Mouse (Mus musculus) T-helper 17 cell (primary cell): ENCODE results near the gene Egfl7.

Source experiments
- in situ Hi-C, 2 experiments: fragments of 300-600 bp; cut with MboI, MseI; formaldehyde crosslinking; loops; 1 replicate in 1 of 2; 2 replicates in 1 of 2; pipeline ENCODE4 v1.15.1; 2025; ENCODE audit warnings: high pct_unique_total_duplicates in 2 of 2

Egfl7 gene

DNA sequence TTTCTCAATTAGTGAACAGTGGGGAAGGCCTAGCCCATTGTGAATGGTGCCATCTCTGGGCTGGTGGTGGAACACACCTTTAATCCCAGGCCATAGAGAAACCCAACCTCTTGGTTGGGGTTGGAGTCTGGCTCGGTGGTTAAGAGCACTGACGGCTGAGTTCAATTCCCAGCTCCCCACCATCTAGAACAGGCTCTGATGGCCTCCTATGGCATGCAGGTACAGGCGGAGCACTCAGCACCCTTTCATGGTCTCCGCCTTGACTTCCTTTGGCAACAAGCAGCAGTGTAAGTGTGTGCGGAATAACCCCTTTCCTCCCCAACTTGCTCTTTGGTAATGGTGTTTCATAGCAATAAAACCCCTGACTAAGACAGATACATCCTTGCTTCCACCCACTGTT is 58.8 kb downstream of the Egfl7 start:
- in situ Hi-C loops = no loop called here

DNA sequence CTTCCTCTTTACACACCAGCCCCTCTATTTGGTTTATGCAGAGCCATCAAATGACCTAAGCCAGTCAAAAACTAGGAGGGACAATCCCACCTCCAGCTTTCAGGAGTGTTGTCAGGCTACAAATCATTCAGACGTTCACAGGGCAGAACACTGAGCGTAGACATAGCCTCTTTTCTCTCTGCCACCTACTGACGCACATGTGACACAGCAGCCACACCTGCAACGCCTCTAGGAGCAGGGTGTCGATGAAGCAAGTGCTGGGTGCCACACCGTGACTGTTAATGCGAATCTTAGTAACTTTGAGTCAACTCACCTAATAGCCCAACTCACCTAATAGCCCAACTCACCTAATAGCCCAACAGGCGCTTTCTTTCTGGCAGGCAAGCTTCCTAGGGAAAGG is 59.3 kb downstream of the Egfl7 start:
- in situ Hi-C loops = no loop called here

GRCm38 (mm10) chr2:26639838-26640830 is 60.3 kb downstream of the Egfl7 start:
- in situ Hi-C loops = loop anchor here (5.0 kb wide), 2 partner anchors 262 to 397 kb away; partner anchors contain the start of gene Surf6 (in 1 of the 2)

DNA sequence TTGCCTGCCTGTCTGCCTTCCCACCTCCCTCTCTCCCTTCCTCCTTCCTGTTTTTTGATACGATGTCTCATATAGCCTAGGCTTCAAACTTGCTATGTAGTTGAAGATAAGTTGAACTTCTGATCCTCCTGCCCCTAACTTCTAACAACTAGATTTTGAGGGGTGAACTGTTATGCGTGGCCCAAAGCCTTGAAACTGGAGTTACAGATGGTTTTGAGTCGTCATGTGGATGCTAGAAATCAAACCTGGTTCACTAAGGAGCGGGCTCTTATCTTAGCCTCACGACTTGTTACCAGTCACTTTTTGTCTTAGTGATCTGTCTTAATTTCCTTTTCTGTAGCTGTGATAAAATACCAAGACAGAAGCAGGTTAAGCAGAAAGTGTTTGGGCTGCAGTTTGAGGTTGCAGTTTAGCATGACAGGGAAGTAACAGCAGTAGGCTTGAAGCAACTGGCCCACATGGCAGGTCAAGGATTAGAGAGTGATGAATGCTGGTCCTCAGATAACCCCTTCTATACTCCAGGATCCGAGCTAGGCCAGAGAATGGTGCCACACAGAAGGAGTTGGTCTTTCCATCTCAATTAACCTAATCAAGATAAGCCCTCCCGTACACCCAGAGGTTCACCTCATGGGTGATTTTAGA is 61.3 kb downstream of the Egfl7 start:
- in situ Hi-C loops = loop anchor here (5.0 kb wide), 2 partner anchors 261 to 396 kb away; partner anchors contain the start of gene Surf6 (in 1 of the 2)
